Mouse (Mus musculus) CD4-positive, CD25-positive, alpha-beta regulatory T cell, adult 2 months (primary cell): ENCODE data around the gene Hoxa7.

ENCODE experiments used
- DNase-seq: peaks from one replicate; pipeline ENCODE4 v3.0.0-alpha.2; 2012; ENCODE audit warnings: low read depth, low spot score

Gene Hoxa7

DNA sequence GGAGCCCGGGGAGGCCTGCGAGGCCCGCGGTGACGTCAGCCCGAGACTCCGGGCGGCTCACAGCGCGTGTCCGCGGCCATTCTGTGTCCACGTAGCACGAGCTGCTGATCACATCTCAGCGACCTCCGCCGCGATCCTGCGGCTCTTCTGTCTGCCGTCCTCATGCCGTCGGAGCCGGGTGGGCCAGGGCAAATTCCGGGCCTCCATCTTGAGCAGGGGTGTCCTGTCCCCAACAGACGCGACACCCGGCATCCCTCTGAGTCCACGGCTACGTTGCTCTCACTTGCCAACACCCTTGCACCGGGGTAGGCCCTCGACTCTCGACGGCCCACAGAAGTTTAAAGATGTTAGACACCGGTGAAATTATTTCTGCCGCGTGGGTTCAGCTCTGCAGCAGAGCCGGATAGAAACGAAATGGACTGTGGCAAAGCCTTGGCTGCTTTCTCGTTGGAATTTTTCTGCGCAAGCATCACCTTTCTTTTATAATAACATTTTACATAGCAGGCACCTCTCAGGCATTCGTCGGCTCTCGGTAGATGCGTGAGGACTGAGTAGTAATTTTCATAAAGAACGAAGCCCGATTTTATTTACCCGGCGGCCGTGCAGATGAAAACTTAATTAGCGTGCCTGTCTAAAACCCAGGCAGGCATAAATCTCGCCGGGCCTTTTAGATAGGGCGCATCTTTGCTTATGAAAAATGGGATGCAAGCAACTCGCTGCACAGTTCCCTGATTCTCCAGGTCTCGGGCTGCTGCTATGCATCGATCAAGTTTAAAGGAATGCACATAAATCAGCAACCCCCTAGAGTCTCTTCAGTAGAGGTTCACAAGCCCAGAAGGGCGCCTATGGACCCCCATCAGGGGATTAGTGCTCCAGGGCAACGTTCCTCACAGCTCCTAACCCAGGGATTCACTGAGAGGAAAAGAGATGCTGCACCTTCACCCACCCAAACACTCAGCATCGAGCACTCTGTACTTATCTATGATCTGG, 32.2 kb upstream of the Hoxa7 start:
- DNase-seq, result peak; percentile 45

DNA sequence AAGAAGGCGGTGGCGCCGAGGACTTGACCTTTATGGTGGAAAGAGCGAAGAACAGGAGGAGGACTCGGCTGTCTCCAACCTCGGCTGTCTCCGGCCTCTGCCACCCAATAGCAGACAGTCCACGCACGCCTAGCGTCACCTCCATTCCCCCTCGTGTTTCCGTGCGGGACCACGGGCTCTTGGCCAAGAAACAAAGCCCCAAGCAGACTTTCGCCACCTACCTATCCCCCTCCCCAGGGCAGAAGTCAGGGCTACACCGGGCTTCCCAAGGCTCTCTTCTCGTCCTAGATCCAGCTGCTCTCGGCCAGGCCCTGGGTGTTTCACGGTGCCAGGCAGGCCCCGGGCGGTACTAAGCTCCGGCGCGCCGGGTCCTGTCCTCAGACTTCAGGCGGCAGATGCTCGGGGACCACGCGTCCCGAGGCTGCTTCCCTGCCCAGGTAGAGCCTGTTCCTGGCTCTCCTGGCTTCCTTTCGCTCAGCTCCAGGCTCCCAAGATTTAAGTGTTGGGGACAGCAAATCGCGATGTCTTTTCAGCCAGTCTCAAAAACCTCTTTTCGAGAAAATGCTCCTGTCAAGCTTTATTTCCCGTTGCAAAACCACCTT, 31.2 kb upstream of the Hoxa7 start:
- no peak for DNase-seq

DNA sequence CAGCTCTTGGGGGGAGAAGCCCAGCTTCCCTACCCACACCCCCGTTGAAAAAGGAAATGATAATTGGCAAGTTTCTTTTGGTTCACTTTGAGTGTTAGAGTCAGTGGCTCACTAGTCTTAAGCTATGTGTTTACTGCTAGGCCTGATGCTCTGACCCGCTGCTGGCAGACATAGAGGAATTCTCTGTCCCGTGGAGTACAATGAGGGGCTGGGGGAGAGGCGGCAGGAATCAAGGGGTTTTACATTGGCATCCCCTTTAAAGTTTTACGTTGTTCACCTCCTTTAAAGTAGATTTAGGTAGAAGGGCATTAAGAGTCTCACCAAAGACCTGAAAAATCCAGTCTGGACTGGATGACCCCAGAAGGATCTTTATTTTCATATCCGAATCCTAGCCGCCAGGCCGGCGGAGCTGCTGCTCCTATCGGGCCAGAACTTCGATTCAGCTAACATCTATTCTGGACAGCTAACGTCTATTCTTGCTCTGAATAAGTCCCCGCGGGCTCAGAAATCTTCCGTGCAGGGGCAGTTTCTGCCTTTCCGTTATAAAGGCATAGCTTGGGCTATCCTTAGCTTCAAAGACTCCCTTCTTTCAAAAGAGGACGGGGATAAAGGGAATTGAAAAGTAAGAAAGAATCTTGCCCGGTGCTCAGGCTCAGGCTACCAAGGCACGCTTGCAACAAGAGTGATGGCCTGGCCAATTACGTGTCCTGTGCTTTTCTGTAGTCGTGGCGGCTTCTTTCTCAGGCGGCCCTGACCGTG, 30.5 kb upstream of the Hoxa7 start:
- no peak for DNase-seq

DNA sequence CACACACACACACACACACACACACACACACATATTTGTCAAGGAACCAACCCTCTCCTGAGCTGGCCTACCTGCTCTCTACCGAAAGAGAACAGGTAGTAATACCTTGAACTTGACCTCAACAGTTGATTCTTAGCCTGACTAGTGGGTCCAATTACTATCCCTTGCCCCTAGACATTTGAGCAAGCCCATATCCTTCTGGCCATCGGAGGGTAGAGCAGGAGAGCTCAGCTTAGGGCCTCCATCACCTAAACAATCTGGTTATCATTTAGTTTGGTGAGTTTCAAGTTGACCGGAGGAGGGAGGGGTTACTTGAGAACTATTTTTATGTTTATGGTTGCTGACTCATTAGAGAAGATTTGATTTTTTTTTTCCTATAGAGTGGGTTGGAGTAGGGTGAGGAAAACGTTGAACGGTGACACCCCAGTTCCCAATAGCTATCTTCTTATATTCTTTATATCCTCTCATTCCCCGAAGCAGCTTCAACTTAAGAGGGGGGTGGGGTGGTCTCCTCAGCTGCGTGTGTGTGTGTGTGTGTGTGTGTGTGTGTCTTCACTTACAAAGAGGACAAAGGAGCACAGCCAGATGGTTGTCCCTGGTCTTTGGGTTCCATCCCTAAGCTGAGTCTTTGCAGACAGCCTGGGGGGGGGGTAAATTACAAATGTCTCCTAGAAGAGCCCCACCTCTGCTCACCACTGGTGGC, 29.7 kb upstream of the Hoxa7 start:
- no peak for DNase-seq

GRCm38 (mm10) chr6:52249826-52250225, 28.2 kb upstream of the Hoxa7 start:
- no peak for DNase-seq

DNA sequence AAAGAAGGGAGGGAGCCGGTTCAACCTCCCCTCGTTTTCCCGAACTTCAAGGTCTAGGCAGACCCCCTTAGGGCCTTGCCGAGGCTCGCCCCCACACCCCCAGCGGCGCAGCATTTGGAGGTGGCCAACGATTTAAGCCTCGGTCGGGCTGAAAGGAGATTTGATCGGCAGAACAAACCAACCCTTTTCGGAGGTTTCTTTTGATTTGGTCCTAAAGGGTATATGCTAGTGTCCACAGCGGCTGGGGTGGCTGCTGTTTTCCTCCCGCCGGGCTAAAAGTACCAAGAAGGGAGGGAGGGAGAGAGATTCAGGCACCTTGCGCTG, 27.7 kb upstream of the Hoxa7 start:
- no peak for DNase-seq

- no peak for DNase-seq
Observed at GRCm38 (mm10) chr6:52248638-52249414, 27.2 kb upstream of the Hoxa7 start.

DNA sequence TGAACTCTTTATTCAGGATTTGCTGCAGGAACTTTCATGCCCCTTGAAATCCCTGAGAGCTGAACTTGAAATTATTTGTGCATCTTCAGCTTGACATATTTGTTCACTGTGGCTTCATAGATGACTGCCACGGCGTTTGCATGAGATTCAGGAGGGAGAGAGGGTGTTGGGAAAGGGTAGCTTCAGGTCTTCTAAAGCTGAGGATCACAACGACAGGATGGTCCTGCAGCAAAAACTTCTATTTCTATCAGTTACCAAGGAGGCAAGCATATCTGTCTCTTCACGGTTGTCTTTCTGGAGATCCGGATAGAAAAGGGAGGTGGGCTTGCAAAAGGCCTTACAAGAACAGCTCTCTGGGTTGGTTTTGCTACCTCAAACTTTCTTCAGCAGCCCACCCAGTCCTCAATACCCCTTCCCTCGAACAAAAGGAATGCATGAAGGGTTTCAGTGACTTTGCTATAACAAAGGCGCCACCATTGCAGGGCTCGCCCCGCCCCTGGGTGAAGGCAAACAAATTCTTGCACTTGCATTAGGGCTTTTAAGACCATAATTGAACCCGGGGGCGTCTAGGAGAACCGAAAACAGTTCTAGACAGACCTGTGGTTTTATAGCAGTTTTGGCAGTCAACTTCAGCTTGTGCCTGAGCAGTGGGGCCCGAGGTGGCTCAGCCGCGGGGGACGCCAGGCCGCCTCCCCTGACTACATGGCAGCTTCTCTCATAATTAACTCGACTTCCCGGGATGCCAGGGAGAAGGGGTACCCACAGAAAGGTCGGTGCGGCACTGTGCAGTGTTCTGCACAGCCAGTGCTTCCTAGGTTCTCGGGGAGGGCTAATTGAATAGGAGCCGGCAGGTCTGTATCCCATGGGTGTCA, 26.3 kb upstream of the Hoxa7 start:
- DNase-seq, result no peak

- DNase-seq, result no peak
Observed at GRCm38 (mm10) chr6:52246916-52247315, 25.3 kb upstream of the Hoxa7 start.

GRCm38 (mm10) chr6:52246403-52246803, 24.7 kb upstream of the Hoxa7 start:
- no peak for DNase-seq

GRCm38 (mm10) chr6:52245757-52246142, 24.1 kb upstream of the Hoxa7 start, which contains the start of gene Hoxa11:
TSS of gene Hoxa11 (minus strand) at chr6:52245810.
- DNase-seq, result peak; percentile 43

DNA sequence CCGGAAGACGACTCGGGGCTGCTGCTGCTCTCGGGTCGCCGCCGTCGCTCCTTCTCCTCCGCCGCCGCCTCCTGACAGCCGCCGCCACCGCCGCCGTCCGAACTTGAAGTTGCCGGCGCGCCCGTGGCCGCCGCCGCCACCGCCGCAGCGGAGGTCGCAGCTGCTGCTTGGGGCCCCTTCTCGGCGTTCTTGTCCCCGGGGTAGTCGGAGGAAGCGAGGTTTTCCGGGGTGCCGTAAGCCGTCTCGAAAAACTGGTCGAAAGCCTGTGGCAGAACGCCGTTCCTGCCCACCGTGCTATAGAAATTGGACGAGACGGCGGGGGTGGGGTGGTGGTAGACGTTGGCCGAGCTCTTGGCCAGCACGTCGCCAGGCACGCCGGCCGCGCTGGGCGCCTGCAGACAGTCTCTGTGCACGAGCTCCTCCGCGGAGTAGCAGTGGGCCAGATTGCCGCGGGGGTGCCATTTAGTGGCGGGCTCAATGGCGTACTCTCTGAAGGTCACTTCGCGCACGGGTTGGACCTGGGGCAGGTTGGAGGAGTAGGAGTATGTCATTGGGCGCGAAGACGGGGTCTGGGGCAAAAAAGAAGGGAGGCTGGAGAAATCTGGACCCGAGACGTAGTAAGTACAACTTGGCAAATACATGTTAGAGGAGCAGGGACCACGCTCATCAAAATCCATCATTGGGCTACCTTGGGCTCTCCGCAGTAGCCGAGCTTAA, 23.5 kb upstream of the Hoxa7 start:
- peak; percentile 41 for DNase-seq

DNA sequence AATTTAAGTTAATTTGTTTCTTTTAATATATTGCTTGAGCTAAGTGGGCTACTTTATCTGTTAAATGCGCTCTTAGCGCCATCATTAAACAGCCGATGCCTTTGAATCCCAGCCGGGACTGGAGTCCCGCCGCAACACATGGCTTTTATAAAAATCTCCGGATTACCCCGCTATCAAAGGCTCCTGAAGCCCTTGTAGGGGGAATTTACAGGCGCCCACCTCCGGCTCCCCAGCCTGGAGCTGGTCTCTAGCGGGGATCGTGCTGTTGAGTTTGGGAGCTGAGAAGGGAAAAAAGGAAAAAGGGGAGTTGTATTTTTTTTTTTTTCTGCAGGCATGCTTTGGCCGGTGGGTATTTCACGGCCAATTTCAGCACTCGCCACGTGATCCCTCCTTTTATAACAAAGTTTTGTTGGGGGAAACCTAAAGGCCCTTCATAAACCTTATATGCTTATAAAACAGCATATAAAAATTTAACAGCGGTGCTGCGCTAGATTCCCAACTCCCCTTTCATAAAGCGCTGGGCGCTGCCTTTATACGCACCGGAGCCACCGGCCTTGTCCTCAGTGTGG, 22.9 kb upstream of the Hoxa7 start:
- no peak for DNase-seq

- no peak for DNase-seq
Observed at GRCm38 (mm10) chr6:52243681-52244121, 22.0 kb upstream of the Hoxa7 start.

GRCm38 (mm10) chr6:52242801-52243332, 21.2 kb upstream of the Hoxa7 start:
- DNase-seq, result no peak

DNA sequence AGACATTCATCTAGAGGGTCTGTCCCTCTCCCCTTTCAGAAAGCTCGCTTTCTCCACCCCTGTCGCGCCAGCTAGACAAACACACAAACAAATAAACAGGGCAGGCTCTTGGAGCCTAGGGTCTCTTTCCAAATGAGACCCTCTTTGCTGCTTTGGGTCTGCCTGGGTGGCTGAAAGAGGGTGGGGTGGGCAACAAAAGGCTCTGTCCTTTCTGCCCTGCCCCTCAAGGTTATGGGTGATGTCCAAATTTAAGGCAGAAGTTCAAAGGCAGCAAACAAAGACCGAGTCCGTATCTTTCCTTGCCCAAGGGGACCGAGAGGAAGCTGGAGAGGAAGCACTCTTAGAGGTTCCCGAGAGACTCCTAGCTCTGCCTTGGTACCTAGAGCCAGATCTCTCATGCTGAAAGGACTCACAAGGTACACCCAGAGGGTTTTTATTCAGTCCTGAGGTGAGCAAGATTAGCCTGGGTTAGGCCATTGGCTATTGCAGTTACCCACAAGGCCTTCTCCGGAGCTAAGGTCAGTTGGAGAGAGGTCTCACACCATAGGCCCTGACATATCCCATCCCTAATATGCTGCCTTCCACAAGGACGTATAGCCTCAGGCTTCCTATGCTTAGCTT, 19.5 kb upstream of the Hoxa7 start:
- no peak for DNase-seq

- peak; percentile 90 for DNase-seq
Observed at GRCm38 (mm10) chr6:52240389-52241000, 18.8 kb upstream of the Hoxa7 start, which contains the start of gene Hoxa10. TSS of gene Hoxa10 (minus strand) at chr6:52240854.
